Mouse (Mus musculus) kidney, adult 2 months (tissue): ENCODE data around the gene Adam11.

ENCODE experiments used
- CTCF ChIP-seq: fragments of 200-500 bp; conservative IDR thresholded peaks from 2 replicates; pipeline ENCODE4 v1.5.1; 2011; ENCODE audit warnings: low read depth, mild to moderate bottlenecking, control low read depth, low read length, moderate library complexity, mixed read lengths; ENCODE audit not compliant: insufficient read depth, insufficient read length
- POLR2A ChIP-seq: fragments of 200-500 bp; IDR thresholded peaks from one replicate; pipeline ENCODE4 v1.6.1; 2011; ENCODE audit warnings: low read depth, low read length, control low read depth

GRCm38 (mm10) chr11:102819783-102820385 is 58.6 kb downstream of the Adam11 start:
- TF ChIP-seq CTCF = no peak
- TF ChIP-seq POLR2A = no peak
